Mouse (Mus musculus) right cerebral cortex, postnatal 4 days (tissue): ENCODE results near the gene Gtf3c5.

Experiments
- DNase-seq: peaks from one replicate; pipeline ENCODE4 v3.0.0-alpha.2; 2022

Gtf3c5 gene

DNA sequence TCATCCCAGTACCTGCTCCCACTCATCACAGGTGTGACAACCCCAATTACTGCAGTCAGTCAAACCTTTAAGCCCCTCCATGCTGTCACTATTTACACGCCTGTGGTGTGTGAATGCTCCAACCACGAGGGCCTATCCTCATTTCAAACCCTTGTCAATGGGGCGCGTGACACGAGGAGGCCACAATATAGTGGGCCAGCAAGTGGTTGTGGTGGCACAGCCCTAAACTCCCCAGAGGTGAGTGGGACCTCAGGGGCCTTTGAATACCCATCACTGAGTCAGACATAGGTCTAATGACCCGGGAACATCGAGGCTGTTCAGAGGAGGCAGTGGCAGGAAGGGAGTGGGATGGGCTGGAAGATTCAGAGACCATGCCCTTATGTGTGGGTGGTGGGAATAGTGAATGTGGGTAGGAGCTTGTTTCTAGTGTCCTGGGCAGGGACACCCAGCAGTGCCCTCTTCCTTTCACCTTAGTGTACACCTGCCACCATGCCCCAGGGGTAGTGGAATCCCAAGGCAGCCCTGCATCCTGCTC is 49.6 kb downstream of the Gtf3c5 start:
- DNase-seq = no peak

DNA sequence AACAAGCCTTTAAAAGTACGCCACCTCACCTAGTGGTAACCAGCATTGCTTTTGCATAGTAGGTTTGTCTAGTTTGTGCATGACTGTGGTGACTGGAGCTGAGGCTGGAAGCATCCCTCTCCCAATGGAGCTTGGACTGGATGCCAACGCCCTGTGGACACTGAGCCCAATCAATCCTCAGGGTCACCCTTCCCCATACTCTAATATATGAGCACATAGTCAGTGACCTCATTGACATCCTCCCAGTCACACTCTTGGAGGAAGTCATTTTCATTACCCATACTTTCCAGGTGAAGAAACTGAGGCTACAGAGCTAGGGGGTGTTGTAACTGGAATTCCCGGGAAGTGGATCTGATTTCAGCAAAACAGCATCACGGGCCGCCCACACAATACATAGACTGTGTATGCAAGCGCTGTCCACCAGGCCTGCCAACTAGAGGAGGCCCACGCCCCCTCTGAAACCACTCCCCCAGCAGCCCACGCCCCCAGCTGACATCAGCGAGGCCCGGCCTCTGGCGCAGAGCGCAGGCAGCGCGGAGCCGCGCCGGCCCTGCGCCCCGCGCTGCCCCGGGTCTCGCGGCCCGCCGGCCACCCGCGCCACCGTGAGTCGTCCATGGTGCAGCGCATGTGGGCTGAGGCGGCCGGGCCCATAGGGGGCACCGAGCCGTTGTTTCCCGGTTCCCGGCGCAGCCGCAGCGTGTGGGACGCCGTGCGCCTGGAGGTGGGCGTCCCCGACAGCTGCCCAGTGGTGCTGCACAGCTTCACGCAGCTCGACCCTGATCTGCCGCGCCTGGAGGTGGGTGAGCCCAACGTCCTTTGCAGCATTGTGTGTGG is 50.4 kb downstream of the Gtf3c5 start:
- DNase-seq = peak; percentile 71

DNA sequence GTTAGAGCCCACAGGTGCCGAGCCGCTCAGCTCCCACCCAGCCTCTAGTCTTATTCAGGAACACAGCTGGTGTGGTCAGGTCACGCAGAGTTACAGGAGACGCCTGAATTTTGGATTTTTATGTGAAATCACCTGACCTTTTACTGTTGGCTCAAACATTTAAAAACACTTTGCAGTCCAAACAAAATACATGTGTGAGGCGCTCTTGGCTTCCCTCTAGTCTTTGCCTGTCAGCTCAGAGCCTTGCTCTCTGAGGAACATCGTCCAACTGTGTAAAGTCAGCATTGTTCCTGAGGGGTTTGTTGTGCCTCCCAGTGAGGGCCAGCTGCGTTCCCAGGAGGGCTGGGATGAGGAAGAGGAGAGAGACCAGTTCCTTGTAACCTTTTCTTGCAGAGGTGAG is 53.2 kb downstream of the Gtf3c5 start:
- no peak for DNase-seq

DNA sequence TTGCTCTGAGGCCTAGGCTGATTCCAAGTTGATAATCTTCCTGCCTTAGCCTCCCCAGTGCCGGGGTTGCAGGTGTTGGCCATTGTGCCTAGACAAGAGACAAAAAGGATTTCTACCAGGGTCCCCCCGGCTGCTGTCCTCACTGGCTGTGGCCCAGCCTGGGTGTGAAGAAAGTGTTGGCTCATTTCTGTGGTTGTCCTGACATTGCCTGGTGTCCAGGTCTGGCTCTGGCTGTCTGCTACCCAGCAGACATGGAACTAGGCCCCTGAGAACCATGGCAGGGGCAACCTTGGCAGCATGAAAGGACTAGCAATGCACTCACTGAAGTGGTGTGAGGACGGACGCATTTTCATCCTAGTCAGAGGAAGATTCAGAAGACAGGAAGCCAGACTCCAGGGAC is 53.7 kb downstream of the Gtf3c5 start:
- DNase-seq = no peak

DNA sequence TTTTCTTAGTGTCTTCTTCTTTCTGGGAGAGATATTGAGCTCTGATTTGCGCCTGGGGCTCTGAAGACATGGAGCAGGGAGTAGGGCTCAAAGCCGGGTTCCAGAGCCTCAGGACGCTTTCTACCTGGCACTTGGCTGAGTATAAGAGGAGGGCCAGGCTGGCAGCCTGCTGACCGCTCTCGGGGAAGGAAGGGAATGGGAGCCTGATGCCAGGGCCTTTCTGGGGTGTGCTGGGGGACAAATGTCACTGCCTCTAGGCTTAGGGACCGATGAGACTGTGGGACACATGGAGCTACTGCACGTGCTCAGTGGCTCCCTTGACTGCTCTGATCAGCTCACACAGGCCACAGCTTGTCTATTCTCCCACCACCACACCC is 55.2 kb downstream of the Gtf3c5 start:
- DNase-seq = no peak

DNA sequence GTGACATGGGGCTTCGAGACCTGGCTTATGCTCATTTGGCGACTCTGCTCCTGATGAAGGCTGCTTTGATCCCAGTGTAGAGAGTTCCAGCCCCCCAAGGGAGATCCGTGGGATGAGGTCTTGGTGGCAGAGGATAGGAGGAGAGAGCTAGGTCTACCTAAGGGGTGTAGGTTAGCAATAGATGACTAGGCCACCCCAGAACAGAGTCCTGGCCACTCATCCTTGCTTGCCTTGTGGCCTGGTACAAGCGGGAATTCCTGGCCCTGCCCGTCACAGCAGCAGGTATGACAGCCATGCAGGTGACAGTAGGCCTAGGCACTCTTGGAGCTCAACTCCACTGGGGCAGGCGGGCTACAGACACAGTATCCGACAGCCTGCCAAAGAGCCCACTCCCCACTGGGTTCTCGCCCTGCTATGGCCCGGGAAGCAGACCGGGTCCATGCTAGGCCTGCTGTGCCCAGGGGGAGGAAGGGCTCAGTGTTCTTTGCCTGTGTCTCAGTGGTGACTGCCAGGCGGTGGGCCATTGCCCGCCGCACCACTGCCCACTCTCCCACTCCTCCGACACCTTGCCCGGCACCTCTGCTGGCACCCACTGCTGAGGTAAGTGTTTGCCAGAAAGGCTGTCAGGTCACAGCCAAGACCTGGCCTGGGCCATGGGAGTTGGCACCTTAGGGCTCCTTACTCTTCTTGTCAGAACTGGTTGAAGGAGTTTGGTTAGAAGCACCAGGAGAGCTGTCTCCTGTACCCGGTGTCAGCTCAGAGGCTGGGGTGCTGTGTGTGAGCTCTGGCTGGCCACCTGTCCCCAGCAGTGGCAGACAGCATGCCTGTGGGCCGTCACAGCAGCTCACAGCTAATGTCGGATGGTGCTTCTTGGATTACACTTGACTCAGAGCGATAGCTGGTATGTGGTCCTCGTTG is 55.9 kb downstream of the Gtf3c5 start:
- no peak for DNase-seq

DNA sequence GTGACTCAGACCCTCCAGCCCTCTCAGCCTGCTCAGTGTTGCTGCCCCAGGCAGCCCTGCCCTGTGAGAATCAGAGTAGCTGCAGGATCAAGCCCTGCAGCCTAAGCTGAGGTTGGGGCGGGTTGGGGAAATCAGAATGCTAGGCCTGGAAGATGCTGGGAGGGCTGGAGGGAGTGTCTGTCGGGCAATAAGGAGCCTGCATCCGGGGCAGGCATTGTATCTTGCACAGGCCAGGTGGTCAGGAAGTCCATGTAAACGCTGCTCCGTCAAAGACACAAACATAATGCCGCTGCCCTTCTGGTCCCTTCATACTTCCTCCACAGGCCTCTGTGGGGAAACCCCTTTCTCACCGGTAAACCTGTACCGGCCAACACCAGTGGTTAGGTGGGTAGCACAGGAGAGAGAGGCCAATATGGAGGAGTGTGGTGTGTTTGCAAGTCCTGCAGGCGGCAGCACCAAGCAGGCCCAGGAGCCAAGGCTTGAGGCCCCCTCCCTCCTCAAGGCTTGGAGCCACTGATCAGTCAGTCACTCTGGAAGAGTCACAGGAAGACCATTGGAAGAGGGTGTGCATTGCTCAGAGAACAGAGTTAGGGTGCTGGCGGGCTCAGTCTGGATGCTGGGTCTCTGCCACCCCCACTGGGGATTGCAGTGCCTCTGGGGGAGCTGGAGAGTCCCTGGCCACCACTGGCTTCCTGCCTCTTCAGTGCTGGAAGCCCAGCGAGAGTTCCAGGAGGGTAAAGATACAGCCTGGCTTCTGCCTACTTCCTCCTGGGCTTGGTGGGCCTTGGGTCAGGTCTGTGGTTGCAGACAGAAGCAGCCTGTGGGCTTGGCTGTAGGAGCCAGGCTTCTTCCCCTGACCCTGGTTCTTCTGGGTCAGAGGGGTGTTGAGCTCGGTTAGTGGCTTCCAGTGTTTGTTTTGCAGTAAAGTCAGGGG is 57.3 kb downstream of the Gtf3c5 start:
- DNase-seq = no peak

DNA sequence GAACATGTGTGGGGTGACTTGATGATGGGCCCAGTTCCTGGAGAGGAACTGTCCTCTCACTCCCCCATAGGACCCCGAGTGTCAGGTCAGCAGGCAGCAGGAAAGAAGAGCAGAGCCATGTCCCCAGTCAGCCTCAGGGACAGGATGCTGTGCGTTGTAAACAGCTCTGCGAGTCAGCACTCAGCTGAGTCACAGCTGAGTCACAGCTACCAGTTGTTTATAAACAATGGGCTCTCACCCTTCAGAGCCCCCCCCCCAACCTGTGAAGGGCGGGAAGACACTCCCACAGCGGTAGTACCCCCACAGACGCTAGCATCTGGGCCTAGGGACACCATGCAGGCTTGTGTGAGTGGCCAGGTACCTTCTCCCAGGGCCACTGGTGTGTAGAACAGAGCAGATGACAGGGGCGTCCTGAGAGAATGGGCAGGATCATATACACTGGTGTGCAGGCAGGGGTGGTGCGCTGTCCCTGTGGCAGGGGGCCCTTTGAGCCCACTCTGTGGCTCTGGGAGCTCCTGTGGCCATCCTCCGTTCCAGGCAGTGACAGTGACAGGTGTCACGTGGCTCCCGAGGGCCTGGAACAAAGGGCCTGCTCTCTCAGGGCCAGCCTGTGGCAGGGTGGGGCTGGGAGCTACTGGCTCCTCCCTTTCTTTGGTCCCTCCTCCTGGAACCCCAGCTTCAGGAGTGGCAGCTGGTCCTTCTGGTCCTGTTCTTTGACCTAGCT is 58.2 kb downstream of the Gtf3c5 start:
- no peak for DNase-seq

DNA sequence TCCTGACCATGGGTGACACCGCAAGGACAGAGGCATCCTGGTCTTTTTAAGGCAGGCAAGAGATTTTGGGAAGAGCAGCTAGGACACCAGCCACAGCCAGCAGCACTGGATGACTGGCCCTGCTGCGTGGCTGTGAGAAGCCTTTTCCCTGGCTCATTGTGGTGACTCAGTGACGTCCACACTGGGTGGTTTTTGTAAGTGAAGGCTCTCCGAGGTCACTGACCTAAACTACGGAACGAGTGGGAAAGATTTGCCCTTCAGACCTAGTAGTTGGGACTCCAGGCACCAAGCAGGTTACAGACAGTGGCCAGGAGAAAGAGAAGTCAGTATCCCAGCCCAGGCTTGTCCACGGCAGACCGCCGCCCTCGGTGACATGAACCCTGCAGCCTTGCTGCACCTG is 59.1 kb downstream of the Gtf3c5 start:
- no peak for DNase-seq

DNA sequence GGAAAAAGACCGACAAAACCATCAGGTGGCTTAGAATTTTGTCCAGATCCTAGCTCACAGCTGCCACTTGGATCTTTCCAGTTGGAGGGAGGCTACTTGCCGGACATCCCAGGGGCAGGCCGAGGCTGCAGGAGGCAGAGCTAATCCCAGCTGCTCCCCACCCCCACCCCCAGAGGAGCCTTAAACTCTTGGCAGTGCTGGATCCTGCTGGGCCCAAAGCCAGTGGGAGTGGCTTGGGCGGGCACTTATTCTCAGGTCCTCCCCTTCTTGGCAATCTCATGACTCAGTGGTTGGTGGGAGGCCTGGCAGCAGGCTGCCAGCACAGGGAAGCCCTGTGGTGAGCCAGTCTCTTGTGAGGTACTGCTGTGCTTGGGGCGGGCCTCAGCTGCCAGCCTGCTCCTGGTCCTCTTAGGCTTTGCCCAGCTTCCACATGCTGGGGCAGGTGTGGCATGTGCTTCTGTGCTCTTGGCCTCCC is 59.9 kb downstream of the Gtf3c5 start:
- DNase-seq = peak; percentile 82

DNA sequence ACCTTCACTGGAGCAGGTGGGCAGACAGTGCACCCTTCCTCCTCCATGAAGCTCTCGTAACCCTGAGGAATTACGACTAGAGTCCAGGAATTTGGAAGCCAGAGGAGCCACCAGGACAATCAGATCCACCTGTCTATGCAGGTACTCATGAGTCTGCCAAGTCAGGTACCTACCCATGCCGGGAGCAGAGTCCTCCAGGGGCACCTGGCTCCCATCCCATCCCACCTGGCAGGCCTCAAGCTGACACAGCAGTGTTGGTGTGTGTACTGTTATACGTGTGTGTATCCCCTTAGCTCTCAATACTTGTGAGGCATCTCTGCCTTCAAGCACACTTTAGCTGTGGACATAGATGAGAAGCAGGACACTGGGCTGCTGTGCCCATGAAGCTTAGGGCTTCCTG is 61.4 kb downstream of the Gtf3c5 start:
- no peak for DNase-seq

DNA sequence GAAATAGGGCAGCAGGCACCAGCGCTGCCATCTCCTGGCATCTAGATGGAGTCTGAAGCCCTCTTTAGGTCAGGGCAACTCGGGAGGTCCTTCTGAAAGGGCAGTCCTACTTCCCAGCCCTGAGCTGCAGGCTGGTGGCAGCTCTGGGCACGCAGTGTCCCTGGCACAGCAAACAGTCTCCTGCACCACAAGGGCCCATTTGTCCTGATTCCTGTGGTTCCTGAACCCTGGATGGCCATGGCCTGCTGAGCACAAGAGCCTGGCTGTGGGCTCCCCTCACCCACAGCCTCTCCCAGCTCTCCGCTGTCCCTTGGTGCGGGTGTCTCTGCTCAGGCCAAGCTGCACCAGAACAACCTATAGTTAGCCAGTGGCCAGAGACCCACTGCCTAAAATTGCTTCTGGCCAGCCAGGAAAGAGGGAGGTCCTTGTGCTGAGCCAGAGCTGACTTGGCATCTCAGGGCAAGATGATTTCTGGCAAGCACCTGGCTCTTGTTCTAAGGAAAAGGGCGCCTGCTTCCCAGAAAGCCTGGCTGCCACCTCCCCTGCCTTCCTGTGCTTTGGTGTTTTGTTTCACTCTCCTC is 61.9 kb downstream of the Gtf3c5 start:
- DNase-seq = no peak

DNA sequence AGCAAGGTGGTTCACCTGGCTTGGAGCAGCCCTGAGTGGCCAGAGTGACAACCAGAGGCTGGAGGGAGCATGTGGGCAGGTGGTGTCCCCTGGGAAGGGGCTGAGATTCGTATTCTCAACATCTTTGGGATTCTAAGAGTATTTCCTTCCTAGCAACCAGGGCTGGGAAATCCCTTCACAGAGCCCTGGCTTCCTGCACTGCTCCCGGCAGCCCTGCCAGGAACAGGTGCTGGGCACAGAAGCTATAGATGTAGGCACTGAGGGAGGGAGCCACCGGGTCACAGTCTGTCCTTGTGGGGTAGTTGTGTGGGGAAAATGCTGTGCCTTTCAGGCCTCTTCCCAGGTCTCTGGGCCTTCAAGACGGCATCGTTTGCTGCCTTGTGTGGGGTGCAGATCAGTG is 63.0 kb downstream of the Gtf3c5 start:
- no peak for DNase-seq

DNA sequence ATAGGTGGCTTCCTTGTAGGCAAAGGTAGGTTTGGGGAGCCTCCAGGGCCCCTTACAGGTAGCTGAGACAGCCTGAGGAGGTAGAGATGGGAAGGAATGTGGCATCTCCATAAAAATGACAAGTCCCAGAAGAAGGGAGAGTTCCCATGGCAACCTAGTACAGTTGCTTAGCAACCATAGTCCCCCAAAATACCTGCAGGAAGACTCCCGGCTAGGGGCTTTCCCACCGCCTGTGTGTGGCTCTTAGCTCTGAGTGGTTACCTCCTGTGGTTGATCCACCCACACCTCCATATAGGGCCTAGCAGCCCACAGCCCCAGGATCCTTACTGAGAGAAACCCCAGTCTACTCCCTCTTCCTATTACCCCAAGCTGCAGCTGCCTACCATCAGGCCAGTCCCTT is 65.3 kb downstream of the Gtf3c5 start:
- no peak for DNase-seq

DNA sequence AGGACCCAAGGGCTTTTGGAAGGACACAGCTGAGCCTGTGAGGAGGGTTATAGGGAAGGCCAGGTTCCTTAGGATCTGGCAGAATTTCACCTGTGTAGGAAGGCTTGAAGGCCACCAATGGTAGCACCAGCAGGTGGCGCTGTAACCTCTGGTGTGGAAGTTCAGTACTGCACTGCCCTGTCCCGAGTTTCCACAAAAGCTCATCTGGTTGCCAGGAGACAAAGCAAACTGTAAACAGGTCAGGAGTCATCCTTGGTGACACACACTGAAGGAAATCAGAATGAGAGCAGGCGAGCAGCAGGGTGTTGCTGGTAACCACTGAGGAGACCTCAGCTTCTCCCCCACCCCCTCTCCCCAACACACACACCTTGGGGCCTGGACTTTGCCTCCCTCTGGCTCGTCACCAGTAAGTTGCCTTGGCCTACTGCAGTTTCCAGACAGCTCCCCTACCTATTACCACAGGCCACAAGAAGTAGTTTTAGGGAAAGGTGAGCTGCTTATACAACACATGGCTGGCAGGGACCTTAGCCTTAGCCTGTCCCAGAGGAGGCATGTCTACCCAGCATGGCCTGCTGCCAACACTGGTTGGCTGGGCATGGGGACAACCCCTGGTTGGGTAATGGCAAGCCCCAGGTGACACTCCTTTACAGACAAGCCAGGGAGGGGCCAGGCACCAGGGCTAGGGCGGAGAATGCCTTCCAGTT is 66.2 kb downstream of the Gtf3c5 start:
- DNase-seq = peak; percentile 74
